Mouse (Mus musculus): ENCODE measurements at regions not wholly inside any gene's neighbourhood (a gene's known extent, or its start where the extent isn't known, plus 50 kb on each side); places are given as distances from the start of the nearest gene placed in this dataset.
A peak's percentile ranks its signal among the peaks of the same experiment; 100 is the strongest.

DNA sequence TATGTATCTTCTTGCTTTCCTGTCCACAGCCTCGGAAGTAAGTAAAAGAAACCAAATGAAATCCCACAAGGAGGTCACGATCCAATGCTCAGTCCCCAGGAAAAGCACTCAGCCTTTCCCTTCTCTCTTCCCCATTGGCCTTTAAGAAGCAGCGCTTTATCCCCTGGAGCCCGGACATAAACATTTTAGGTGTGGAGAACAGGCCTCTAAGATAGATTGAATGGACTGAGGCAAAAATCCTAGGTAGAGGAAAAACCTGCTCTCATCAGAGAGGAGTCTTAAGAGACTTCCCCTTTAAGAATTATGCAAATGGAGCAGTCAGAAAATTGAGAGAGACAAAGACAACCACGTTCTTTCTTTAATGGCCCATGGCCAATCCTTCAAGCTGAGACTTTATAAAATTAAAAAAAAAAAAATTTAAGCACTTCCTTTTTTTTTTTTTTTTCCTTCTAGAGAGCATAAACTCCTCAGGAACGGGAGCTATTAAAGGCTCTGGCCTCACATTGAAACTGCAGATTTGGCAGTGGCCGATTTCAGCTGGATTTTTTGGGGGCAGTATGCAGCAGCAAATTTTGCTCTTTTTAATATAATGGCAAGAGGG is 1020.5 kb downstream of the 9330182O14Rik start:
- DNase-seq: no peak

DNA sequence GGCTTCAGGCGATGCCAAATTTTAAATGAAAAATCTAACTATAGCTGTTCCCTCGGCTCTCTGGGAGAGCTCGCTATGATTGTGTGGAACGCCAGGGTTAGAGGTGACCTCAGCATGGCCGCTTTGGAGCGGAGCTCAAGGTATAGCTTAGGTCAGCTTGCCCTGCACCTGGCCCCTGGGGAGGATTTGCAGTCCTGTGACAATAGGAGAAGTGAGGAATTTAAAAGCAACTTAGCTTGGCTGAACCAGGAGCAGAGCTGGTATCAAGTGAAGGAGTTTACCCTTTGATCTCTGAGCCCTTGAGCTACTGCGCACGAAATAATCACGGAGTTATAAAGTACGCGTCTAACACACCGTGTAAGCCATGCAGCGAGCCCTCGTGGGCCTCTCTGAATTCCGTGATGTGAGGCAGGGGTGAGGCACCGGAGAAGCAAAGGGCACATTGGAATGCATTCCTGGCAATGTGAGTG is 1021.0 kb downstream of the 9330182O14Rik start:
- peak; percentile 11 to 29 for DNase-seq

DNA sequence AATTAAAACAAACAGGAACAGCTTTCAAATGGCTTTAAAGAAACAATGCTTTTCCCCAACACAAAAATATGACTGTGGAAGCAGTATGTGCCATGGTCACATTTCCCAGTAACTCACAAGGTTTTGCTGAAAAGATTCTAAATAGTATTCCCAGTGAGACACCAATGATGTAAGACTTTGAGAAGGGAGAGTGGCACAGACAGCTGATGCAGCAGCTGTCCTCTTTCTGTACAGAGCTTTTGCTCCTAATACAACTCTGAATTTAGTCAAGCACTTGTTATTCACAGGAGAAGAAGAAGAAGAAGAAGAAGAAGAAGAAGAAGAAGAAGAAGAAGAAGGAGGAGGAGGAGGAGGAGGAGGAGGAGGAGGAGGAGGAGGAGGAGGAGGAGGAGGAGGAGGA is 1023.6 kb downstream of the 9330182O14Rik start:
- DNase-seq: no peak

DNA sequence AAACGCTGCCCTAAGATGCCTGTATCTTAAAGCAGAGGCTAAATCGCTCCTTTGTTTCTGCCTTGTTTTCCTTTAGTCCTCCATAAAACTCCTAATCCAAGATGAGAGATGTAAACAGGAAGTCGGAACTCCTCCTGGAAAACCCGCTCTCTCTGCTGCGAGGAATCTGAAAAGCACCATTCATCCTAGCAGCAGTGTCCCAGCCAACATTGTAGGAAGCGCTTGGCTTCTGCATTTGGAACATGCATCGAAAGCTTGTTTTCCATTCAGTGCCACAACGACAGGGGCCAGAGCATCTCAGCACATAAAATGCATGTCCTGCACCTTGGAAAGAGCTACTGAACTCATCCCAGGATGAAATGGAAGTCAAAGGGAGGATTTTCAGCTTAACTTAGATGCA is 1028.1 kb downstream of the 9330182O14Rik start:
- DNase-seq: peak in 1 of 2 experiments; percentile 6

DNA sequence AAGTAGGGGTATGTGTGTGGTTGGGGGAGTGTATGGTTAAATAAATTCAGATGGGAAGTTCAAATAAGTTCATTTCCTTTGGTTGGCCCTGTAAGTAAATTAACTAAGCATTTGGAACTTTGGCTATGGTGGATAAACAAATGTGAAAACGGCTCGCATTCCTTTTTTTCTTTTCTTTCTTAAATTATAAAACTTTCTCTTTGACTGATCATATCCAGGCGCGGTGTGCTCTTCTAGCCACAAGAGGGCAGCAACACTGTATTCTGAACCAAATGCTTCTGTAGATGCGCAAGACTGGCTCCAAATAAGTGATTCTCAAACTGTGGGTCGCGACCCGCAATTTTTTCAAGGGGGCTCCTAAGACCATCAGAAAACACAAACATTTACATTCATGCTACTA is 1028.6 kb downstream of the 9330182O14Rik start:
- DNase-seq: peak in 1 of 2 experiments; percentile 46

DNA sequence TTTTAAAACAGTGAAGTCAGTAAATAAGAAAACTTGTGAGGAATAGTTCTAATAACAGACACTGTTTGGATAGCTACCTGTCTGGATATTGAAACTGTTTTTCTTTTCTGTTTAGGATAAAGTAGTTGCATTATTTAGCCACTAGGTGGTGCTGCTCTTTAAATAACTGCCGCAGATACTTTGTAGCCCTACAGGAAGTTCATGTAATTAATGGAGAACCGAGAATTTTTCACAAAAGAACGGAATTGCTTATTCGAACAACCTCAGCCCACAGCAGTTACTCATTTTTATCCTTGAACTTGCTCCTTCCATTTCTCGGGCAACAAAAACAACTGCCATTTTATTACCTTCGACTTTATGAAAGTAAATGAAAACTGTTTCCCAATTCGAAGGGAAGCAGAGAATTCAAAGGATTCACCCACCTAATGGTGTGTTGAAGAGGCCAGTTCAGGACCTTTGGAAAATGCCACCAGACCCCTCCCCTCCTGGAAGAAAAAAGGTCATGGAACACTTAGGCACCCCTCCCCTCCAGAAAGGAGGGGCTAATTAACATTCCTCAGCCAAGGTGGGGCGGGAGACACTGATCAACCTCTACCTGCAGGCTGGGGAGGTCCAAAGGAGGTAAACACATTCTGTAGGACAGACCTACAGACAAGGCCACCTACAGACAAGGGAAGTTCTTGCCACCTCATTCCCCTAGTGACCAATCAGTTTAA is 1029.6 kb downstream of the 9330182O14Rik start:
- DNase-seq: no peak

DNA sequence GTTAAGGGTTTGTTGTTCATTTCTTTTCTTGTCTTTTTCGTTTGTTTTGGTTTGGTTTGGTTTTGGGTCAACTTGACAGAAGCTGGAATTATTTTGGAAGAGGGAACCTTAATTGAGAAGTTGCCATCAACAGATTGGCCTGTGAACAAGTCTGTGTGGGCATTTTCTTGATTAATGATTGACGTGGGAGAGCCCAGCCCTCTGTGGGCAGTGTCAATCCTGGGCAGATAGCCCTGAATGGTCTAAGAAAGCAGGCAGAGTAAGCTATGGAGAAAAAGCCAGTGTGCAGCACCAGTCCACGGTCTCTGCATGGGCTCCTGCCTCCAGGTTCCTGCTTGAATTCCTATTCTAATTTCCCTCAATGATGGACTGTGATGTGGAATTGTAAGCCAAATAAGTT is 1031.4 kb downstream of the 9330182O14Rik start:
- DNase-seq: no peak

DNA sequence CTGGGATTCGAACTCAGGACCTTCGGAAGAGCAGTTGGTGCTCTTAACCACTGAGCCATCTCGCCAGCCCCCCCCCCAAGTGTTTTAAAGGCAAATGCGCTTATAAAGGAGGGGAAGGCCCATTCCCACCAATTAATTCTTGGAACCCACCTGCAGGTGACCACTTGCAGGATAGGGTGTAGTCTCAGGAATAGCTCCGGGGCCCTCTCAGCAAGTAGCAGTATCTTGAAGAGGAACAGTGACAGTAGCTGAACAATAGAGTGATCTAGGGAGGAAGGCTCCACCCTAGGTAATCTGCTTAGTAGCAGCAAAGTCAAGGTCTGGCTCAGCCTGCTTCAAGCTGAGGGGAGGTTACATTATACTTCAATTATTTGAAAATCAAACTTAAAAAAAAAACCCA is 1056.6 kb downstream of the 9330182O14Rik start:
- no peak for DNase-seq

DNA sequence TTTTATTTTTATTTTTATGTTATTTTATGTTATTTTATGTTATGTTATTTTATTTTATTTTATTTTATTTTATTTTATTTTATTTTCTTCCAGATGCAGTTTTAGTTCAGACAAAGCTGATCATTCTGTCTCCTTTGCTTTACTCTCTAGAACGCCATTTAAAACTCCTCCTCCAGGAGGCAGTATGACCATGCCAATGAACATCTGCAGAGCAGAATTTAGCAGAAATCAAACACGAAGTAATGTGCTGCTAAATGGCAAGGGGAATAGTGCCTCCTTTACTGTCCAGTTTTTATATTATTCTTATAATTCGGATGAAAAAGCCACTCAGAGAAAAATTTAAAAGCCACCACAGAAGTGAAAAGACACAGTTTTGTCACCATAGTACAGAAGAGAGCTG is 1059.1 kb downstream of the 9330182O14Rik start:
- DNase-seq: peak in 1 of 2 experiments; percentile 23

DNA sequence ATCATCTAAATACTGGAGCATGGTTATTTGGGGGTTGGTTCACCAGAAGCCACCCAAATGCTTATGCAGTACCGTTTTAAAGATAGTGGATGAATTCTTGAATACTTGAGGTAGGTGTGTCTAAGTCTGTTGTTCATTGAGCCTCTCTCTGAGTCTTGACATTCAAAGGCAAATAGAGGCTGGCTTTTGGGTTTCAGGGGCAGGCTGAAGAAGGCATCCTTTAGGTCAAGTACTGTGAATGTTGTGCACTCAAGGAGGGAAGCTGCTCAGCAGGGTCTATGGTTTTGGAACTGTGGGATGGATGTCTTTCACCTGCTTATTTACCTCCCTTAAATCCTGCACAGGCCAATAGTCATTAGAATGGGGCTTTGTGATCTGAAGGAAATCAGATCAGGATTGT is 1089.6 kb downstream of the 9330182O14Rik start:
- DNase-seq: no peak

DNA sequence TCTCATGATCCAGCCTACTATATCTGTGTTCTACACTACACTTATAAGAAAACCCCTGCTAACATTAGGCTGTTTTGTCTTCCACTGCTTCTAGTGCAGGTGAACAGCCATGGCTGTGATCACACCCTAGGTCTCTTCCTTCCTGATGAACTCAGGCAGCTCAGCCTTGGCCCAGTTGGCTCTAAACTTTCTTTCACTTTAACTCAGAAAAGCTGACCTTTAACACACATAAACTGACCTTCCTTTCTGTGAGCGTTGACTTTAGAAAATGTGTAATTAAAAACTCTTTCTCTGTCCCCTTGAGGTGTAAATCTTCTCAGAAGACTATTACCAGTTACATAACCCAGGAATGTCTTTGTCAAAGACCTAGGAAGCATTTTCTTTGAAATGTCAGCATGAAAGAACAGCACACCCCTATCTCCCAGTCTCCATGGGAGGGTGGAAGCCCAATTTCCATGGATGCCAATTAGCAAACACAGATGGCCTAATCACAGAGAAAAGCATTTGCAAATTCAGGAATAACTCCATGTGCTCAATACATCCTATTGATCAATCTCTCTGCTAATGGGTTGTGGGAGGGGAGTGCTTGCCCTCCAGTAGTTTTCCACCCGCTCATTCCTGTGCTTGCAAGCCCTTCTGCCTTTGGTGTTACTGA is 1098.4 kb downstream of the 9330182O14Rik start:
- DNase-seq: no peak
